Mouse (Mus musculus): ENCODE data around the gene Trim31.

The Trim31 gene

GRCm38 (mm10) chr17:36893387-36893786 lies 4.5 kb upstream of the Trim31 start:
- no peak for DNase-seq (ENCODE audit: extremely low spot score, low read depth, low spot score)

DNA sequence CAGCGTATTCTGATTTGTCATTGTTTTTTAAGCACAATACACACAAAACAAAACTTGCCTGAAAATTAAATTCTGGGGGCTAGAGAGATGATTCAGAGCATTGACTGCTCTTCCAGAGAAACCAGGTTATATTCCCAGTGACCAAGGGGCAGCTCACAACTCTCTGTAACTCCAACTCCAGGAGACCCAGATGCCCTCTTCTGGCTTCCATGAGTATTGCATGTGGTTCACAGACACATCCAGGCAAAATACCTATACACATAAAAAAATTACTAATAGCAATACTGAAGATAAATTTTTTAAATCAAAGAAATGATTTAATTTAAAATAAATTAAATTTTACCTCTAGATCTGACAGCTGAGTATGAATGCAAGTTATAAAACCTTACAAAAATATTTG lies 1.3 kb upstream of the Trim31 start:
- peak; percentile 28 for DNase-seq (ENCODE audit: extremely low spot score, low read depth, low spot score)

DNA sequence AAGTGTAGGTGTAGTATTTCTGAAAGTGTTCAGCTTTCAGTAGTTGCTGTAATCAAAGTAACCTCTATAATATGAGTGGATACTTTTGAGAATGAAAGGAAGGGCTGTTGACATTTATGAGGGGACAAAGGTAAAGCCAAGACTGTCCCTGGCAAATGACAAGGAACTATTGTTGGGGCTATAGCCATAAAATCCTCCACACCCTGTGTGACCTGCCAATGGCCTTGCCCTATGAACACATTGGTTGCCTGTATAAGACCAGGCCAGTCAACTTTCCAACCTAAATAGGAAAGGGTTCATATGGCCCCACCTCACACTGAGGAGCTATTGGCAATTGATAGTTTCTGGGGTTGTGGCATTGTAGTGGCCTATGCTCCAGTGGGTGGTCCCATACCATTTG lies 853 bp upstream of the Trim31 start:
- no peak for DNase-seq (ENCODE audit: extremely low spot score, low read depth, low spot score)

GRCm38 (mm10) chr17:36899376-36899775 lies 1.5 kb downstream of the Trim31 start:
- DNase-seq (ENCODE audit: extremely low spot score, low read depth, low spot score): no peak

- no peak for DNase-seq (ENCODE audit: extremely low spot score, low read depth, low spot score)
Measured at GRCm38 (mm10) chr17:36900001-36900400, 2.1 kb downstream of the Trim31 start.

- DNase-seq (ENCODE audit: extremely low spot score, low read depth, low spot score): no peak
Measured at GRCm38 (mm10) chr17:36900691-36901090, 2.8 kb downstream of the Trim31 start.

DNA sequence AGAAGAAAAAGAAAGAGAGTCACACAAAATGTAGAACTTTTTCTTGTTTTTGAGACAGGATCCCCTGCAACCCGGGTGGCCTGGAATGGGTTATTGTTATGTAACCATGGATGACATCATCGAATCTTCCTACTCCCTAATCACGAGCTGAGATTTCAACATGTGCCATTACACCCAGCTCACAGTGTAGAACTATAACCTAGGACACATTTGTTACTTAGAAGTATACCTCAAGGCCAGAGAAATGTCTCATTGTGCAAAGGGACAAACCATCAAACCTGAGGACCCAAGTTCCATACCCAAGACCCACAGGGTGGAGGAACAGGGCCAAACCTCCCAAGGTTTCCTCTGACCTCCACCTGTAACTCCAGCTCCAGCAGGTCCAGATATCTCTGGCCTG lies 5.7 kb downstream of the Trim31 start:
- DNase-seq (ENCODE audit: extremely low spot score, low read depth, low spot score): no peak

DNA sequence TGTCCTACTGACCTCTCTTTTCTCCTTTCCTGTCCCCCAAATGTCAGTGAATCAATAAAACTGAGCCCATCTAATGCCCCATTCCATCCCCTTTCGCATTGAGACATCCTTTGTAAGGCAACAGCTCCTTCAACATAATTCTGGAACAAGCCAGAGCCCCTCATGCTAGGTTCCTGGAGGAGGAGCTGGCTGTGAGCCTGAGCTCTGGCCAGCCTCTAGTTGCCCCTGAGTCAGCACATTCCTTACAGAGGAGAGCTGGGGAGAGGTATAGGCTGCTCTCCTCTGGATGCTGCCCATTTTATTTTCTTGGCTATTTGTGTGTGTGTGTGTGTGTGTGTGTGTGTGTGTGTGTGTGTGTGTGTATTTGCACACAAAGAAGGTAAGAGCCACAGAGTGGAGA lies 10.3 kb downstream of the Trim31 start:
- no peak for DNase-seq (ENCODE audit: extremely low spot score, low read depth, low spot score)

GRCm38 (mm10) chr17:36909802-36910201 lies 11.9 kb downstream of the Trim31 start:
- no peak for DNase-seq (ENCODE audit: extremely low spot score, low read depth, low spot score)

GRCm38 (mm10) chr17:36912031-36912430 lies 14.1 kb downstream of the Trim31 start:
- DNase-seq (ENCODE audit: extremely low spot score, low read depth, low spot score): no peak

GRCm38 (mm10) chr17:36914108-36914507 lies 16.2 kb downstream of the Trim31 start:
- DNase-seq (ENCODE audit: extremely low spot score, low read depth, low spot score): peak; percentile 52

DNA sequence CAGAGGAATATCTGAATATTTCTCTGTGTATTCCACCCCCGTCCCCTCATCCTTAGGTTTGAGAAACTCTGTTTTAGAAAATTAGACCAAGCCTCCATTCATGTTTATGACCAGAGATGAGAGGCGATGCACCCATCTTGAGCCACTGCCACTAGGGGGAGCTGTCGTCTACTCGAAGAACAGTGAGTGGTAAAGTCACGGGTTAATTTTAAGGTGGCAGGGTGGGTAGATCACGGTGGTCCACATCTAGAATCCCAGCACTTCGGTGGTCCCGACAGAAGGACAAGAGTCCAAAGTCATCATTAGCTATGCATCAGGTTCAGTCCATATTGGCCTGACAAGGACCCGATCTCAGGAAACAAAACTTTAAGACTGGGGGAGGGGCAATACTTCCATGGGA lies 17.2 kb downstream of the Trim31 start:
- DNase-seq (ENCODE audit: extremely low spot score, low read depth, low spot score): peak; percentile 24

GRCm38 (mm10) chr17:36920239-36920638 lies 22.3 kb downstream of the Trim31 start:
- DNase-seq (ENCODE audit: extremely low spot score, low read depth, low spot score): no peak

- DNase-seq (ENCODE audit: extremely low spot score, low read depth, low spot score): no peak
Measured at GRCm38 (mm10) chr17:36922715-36923114, 24.8 kb downstream of the Trim31 start.

DNA sequence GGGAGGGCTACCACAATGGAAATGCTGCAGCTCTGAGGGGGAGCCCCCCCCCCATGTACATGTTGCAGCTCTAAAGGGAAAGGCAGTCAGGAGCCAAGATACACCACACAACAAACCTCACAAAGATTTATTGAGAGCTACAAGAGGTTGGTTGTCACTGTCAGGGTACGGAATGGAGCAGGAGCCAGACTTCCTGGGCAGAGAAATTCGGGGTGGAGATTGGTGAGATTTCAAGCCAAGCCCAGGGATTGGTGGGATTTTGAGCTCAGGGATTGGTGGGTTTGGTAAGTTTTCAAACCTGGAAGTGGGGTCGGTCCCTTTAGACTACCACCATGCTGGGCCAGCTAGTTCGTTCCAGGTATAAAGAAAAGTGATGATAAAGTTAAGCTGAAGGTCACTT lies 25.6 kb downstream of the Trim31 start:
- no peak for DNase-seq (ENCODE audit: extremely low spot score, low read depth, low spot score)

- no peak for DNase-seq (ENCODE audit: extremely low spot score, low read depth, low spot score)
Measured at GRCm38 (mm10) chr17:36927496-36928120, 29.7 kb downstream of the Trim31 start.

DNA sequence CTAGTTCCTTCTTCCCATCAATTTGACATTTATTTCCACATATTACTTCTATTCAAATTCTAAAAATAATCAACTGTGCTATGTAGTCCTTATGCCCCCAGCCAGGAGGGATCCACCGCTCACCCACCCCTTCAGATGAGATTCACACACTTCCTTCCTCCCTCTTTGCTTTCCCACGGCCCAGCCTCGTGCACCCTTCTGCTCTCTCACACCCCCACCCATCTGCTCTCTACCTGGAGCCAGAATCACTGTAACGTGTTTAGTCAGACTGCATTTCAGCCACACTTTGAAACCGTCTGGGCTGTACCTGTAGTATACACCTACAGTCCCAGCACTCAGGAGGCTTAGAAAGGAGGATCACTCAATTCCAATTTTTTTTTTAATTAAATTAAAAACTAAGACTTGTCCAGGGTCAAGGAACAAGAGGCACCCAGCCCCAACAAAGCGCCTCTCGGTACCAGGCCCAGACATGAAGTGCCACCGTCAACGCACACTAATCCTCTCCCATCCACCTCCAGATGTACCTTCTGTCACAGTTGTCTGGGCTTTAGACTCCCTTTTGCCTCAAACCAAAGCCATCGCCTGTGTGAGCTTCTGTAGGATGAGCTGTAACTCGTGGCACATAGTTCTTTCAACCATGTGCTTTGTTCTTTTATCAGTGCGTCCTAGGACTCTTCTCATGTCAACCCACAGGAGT lies 31.5 kb downstream of the Trim31 start:
- DNase-seq (ENCODE audit: extremely low spot score, low read depth, low spot score): no peak

- DNase-seq (ENCODE audit: extremely low spot score, low read depth, low spot score): no peak
Measured at GRCm38 (mm10) chr17:36930233-36930632, 32.3 kb downstream of the Trim31 start.

DNA sequence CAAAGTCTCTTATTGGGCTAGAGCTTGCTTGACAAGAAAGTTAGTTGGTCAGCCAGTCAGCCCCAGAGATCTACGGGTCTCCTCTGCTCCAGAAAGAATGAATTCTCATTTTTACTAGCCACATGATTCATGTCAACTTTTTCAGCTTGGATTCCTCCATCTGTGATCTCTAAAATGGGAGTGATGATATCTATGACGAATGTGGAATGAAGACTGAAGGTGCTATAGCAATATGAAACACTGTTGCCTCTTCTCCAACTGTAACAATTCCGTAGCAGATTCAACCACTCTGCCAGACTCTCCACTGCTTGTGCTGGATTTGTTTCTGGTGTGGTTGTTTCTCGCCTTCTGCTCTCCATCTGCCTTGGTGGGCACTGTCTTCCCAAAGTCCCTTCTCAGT lies 33.2 kb downstream of the Trim31 start:
- no peak for DNase-seq (ENCODE audit: extremely low spot score, low read depth, low spot score)

- no peak for DNase-seq (ENCODE audit: extremely low spot score, low read depth, low spot score)
Measured at GRCm38 (mm10) chr17:36931806-36932205, 33.9 kb downstream of the Trim31 start.

DNA sequence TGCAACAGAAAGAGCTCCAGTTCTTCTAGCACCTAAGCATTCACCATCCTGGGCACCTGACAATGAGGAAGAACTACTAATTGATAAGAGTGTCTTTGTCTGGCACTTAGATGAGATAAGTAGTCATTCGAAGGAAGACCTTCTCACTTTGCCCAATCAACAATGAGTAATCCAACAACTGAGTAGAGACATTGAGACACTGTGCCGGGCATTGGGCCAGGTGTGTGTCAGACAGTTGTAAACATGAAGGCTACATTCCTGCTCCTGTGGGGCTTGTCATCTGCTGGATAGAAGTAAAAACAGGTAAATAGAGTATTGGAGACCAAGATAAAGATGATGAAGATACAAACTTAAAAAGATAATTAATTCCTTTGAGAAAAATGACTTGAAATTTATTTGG lies 40.1 kb downstream of the Trim31 start:
- no peak for DNase-seq (ENCODE audit: extremely low spot score, low read depth, low spot score)

- no peak for DNase-seq (ENCODE audit: extremely low spot score, low read depth, low spot score)
Measured at GRCm38 (mm10) chr17:36942391-36942790, 44.5 kb downstream of the Trim31 start.

All from hindlimb bud, embryonic 11.5 days (tissue).